Mouse (Mus musculus) embryonic facial prominence, embryonic 15.5 days (tissue): ENCODE measurements at regions not wholly inside any gene's neighbourhood (a gene's known extent, or its start where the extent isn't known, plus 50 kb on each side); places are given as distances from the start of the nearest gene placed in this dataset.
A peak's percentile ranks its signal among the peaks of the same experiment; 100 is the strongest.

Source experiments
- ATAC-seq: fragments of 200-750 bp; cut with Nextera tagmentation; 2 replicates; pipeline ENCODE4 v1.8.0; 2017; ENCODE audit warnings: low read depth, moderate TSS enrichment; ENCODE audit not compliant: insufficient number of reproducible peaks, low FRiP score, low TSS enrichment
- H3K27ac ChIP-seq: fragments of 300-500 bp; sonication (generic); replicated peaks from 2 replicates; pipeline ENCODE4 v1.5.1; 2015; ENCODE audit warnings: mild to moderate bottlenecking, inconsistent platforms
- H3K27me3 ChIP-seq: fragments of 300-500 bp; sonication (generic); 2 replicates; pipeline ENCODE4 v1.6.1; 2015; ENCODE audit warnings: inconsistent platforms
- H3K36me3 ChIP-seq: fragments of 300-500 bp; sonication (generic); 2 replicates; pipeline ENCODE4 v1.6.1; 2015; ENCODE audit warnings: mild to moderate bottlenecking, inconsistent platforms
- H3K4me1 ChIP-seq: fragments of 300-500 bp; sonication (generic); 2 replicates; pipeline ENCODE4 v1.6.1; 2015; ENCODE audit warnings: inconsistent platforms
- H3K4me2 ChIP-seq: fragments of 300-500 bp; sonication (generic); replicated peaks from 2 replicates; pipeline ENCODE4 v1.6.1; 2015; ENCODE audit warnings: mild to moderate bottlenecking, inconsistent platforms
- H3K4me3 ChIP-seq: fragments of 300-500 bp; sonication (generic); replicated peaks from 2 replicates; pipeline ENCODE4 v1.5.1; 2015; ENCODE audit warnings: mild to moderate bottlenecking, inconsistent platforms
- H3K9ac ChIP-seq: fragments of 300-500 bp; sonication (generic); 2 replicates; pipeline ENCODE4 v1.6.1; 2015; ENCODE audit warnings: inconsistent platforms
- H3K9me3 ChIP-seq: fragments of 300-500 bp; sonication (generic); replicated peaks from 2 replicates; pipeline ENCODE4 v1.6.1; 2016; ENCODE audit warnings: inconsistent platforms
- WGBS: fragments of 180-500 bp; shearing (Covaris S2); methylation state at CpG from one replicate; pipeline ENCODE4 v1.1.7; 2015; 5-methylcytosine and 5-hydroxymethylcytosine counted together

GRCm38 (mm10) chr15:86631376-86631775 lies 417.1 kb downstream of the Tbc1d22a start:
- Histone ChIP-seq H3K4me2 (no peak overlapping the region), H3K4me1 (no peaks in the 10 kb centered on the region), H3K9me3 (no peaks in the 10 kb centered on the region), H3K36me3 (no peaks in the 10 kb centered on the region), H3K27ac (no peak overlapping the region), H3K9ac (no peak overlapping the region), H3K27me3 (no peaks in the 10 kb centered on the region), H3K4me3 (no peak overlapping the region)
- no peak for ATAC-seq
- 68% methylated on average over 5 of the region's 5 CpGs for WGBS

- Histone ChIP-seq H3K36me3 (no peaks in the 10 kb centered on the region), H3K4me1 (no peaks in the 10 kb centered on the region), H3K4me2 (no peak overlapping the region), H3K9me3 (no peaks in the 10 kb centered on the region), H3K9ac (no peak overlapping the region), H3K27ac (no peak overlapping the region), H3K27me3 (no peaks in the 10 kb centered on the region), H3K4me3 (no peak overlapping the region)
- ATAC-seq = peak; percentile 84
- WGBS = 55% methylated on average over 9 of the region's 9 CpGs
These were observed 431.0 kb downstream of the Tbc1d22a start for GRCm38 (mm10) chr15:86645244-86645643.

GRCm38 (mm10) chr15:86648131-86648530 lies 433.9 kb downstream of the Tbc1d22a start:
- H3K9ac ChIP-seq = no peak overlapping the region
- no peaks in the 10 kb centered on the region for H3K9me3 ChIP-seq
- no peak for ATAC-seq
- H3K36me3 ChIP-seq = no peaks in the 10 kb centered on the region
- no peak overlapping the region for H3K27ac ChIP-seq
- no peak overlapping the region for H3K4me2 ChIP-seq
- no peak overlapping the region for H3K4me3 ChIP-seq
- 80% methylated on average over 3 of the region's 3 CpGs for whole genome bisulfite sequencing
- H3K4me1 ChIP-seq = no peaks in the 10 kb centered on the region
- H3K27me3 ChIP-seq = no peaks in the 10 kb centered on the region

GRCm38 (mm10) chr15:86673096-86673520 lies 458.8 kb downstream of the Tbc1d22a start:
- no peak for ATAC-seq
- H3K9me3 ChIP-seq = no peaks in the 10 kb centered on the region
- no peak overlapping the region for H3K27ac ChIP-seq
- no peak overlapping the region for H3K4me3 ChIP-seq
- H3K4me1 ChIP-seq = no peaks in the 10 kb centered on the region
- 27% methylated on average over 9 of the region's 9 CpGs for WGBS
- H3K36me3 ChIP-seq = no peaks in the 10 kb centered on the region
- H3K9ac ChIP-seq = no peak overlapping the region
- no peak overlapping the region for H3K4me2 ChIP-seq
- H3K27me3 ChIP-seq = no peaks in the 10 kb centered on the region

- H3K36me3 ChIP-seq = no peaks in the 10 kb centered on the region
- no peak overlapping the region for H3K4me3 ChIP-seq
- WGBS = 38% methylated on average over 7 of the region's 7 CpGs
- no peaks in the 10 kb centered on the region for H3K4me1 ChIP-seq
- H3K9ac ChIP-seq = no peak overlapping the region
- ATAC-seq = no peak
- no peak overlapping the region for H3K4me2 ChIP-seq
- no peak overlapping the region for H3K27ac ChIP-seq
- H3K9me3 ChIP-seq = no peaks in the 10 kb centered on the region
- no peaks in the 10 kb centered on the region for H3K27me3 ChIP-seq
These were observed 462.8 kb downstream of the Tbc1d22a start for GRCm38 (mm10) chr15:86677016-86677415.

- 81% methylated on average over 12 of the region's 12 CpGs for WGBS
- Histone ChIP-seq H3K27ac (no peak overlapping the region), H3K4me3 (no peak overlapping the region), H3K27me3 (no peaks in the 10 kb centered on the region), H3K36me3 (no peaks in the 10 kb centered on the region), H3K4me1 (no peaks in the 10 kb centered on the region), H3K9ac (no peak overlapping the region), H3K4me2 (no peak overlapping the region), H3K9me3 (no peaks in the 10 kb centered on the region)
- no peak for ATAC-seq
These were observed 468.8 kb downstream of the Tbc1d22a start for GRCm38 (mm10) chr15:86683081-86683480.

- no peak overlapping the region for H3K27ac ChIP-seq
- WGBS = 49% methylated on average over 8 of the region's 8 CpGs
- no peaks in the 10 kb centered on the region for H3K36me3 ChIP-seq
- no peaks in the 10 kb centered on the region for H3K9me3 ChIP-seq
- H3K27me3 ChIP-seq = no peaks in the 10 kb centered on the region
- no peak overlapping the region for H3K4me3 ChIP-seq
- H3K9ac ChIP-seq = no peak overlapping the region
- no peak overlapping the region for H3K4me2 ChIP-seq
- no peaks in the 10 kb centered on the region for H3K4me1 ChIP-seq
- no peak for ATAC-seq
These were observed 475.4 kb downstream of the Tbc1d22a start for GRCm38 (mm10) chr15:86689694-86690093.

- no peaks in the 10 kb centered on the region for H3K27me3 ChIP-seq
- ATAC-seq = no peak
- no peak overlapping the region for H3K4me2 ChIP-seq
- no peak overlapping the region for H3K9ac ChIP-seq
- no peak overlapping the region for H3K4me3 ChIP-seq
- WGBS = 77% methylated on average over 4 of the region's 4 CpGs
- no peaks in the 10 kb centered on the region for H3K9me3 ChIP-seq
- no peaks in the 10 kb centered on the region for H3K36me3 ChIP-seq
- no peaks in the 10 kb centered on the region for H3K4me1 ChIP-seq
- no peak overlapping the region for H3K27ac ChIP-seq
These were observed 482.5 kb downstream of the Tbc1d22a start for GRCm38 (mm10) chr15:86696806-86697205.

- 73% methylated on average over 2 of the region's 2 CpGs for WGBS
- no peak overlapping the region for H3K4me2 ChIP-seq
- H3K27me3 ChIP-seq = no peaks in the 10 kb centered on the region
- no peaks in the 10 kb centered on the region for H3K4me1 ChIP-seq
- no peak for ATAC-seq
- no peak overlapping the region for H3K4me3 ChIP-seq
- H3K9ac ChIP-seq = no peak overlapping the region
- H3K9me3 ChIP-seq = no peaks in the 10 kb centered on the region
- no peaks in the 10 kb centered on the region for H3K36me3 ChIP-seq
- no peak overlapping the region for H3K27ac ChIP-seq
These were observed 496.2 kb downstream of the Tbc1d22a start for GRCm38 (mm10) chr15:86710429-86710828.

GRCm38 (mm10) chr15:86718376-86718775 lies 504.1 kb downstream of the Tbc1d22a start:
- Histone ChIP-seq H3K9me3 (no peaks in the 10 kb centered on the region), H3K27me3 (no peaks in the 10 kb centered on the region), H3K4me3 (no peak overlapping the region), H3K9ac (no peak overlapping the region), H3K4me2 (no peak overlapping the region), H3K27ac (no peak overlapping the region), H3K36me3 (no peaks in the 10 kb centered on the region), H3K4me1 (no peaks in the 10 kb centered on the region)
- WGBS = 60% methylated on average over 9 of the region's 9 CpGs
- no peak for ATAC-seq

- Histone ChIP-seq H3K9ac (no peak overlapping the region), H3K27me3 (no peaks in the 10 kb centered on the region), H3K27ac (no peak overlapping the region), H3K4me2 (no peak overlapping the region), H3K36me3 (no peaks in the 10 kb centered on the region), H3K4me1 (no peaks in the 10 kb centered on the region), H3K4me3 (no peak overlapping the region), H3K9me3 (no peaks in the 10 kb centered on the region)
- 84% methylated on average over 12 of the region's 12 CpGs for WGBS
- ATAC-seq = no peak
These were observed 504.8 kb downstream of the Tbc1d22a start for GRCm38 (mm10) chr15:86719088-86719487.

GRCm38 (mm10) chr15:86721131-86721530 lies 506.9 kb downstream of the Tbc1d22a start:
- Histone ChIP-seq H3K4me3 (no peak overlapping the region), H3K4me2 (no peak overlapping the region), H3K27ac (no peak overlapping the region), H3K27me3 (no peaks in the 10 kb centered on the region), H3K9ac (no peak overlapping the region), H3K36me3 (no peaks in the 10 kb centered on the region), H3K9me3 (no peaks in the 10 kb centered on the region), H3K4me1 (no peaks in the 10 kb centered on the region)
- ATAC-seq = no peak
- 67% methylated on average over 5 of the region's 5 CpGs for WGBS
